Mouse (Mus musculus): ENCODE results near the gene Ror2.

DNA sequence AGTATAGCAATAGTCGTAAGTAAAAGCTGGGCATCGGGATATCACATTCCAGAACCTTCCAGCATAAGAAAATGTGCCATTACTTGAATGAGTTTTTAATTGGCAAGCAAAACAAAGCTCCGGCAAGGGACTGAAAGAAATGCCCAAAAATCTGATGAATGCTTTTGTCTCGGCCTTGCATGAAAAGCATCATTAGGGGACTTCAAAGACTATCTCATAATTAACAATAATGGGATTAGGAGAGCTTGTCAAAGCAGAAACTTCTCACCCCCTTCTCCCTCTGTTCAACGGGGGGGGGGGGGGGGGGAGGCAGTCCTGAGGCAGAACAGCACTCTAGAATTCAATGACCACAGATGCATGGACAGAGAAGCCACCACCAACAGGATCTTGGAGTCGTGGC lies 17.4 kb downstream of the Ror2 start:
- no peak for TF ChIP-seq CTCF (IDR thresholded peaks at IDR 0.05; ENCODE audit: borderline replicate concordance, control insufficient read depth, extremely low read depth, insufficient read depth, low read length, poor library complexity)
- no peak for TF ChIP-seq POLR2A (IDR thresholded peaks at IDR 0.05; ENCODE audit: control insufficient read depth, extremely low read depth, insufficient read depth, low read length, poor library complexity)

Data from thymus, adult 2 months (tissue).